Mouse (Mus musculus) G1E-ER4 (cell line): Measurements from ENCODE around the gene Actl6b. TPM values are rescaled to one million over a fixed set of nuclear protein-coding genes. Genes with fewer than 3 reads are reported as not detected.

Source experiments
- GATA1 ChIP-seq: IDR thresholded peaks from one replicate; pipeline ENCODE4 v1.8.0; 2012; ENCODE audit warnings: low read length, inconsistent platforms
- polyA plus RNA-seq: library from polyadenylated mRNA; stranded (reverse); fragments of >175 nt; gene quantifications from 2 replicates; pipeline ENCODE4 v1.2.3, GENCODE M21; 2012

The Actl6b gene
- polyA plus RNA-seq, 1 experiment, result not detected

DNA sequence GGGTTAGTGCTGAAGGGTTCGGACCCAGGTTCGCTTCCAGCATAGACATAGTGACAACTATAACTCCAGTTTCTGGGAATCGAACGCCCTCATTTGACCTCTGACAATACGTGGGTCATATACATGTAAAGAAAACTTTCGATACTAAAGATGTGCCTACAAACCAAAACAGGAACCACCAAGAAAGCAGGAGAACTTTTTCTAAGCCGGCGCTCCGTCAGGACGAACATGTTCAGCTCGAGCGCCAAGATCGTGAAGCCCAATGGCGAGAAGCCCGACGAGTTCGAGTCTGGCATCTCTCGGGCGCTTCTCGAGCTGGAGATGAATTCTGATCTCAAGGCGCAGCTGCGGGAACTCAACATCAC lies 48.0 kb downstream of the Actl6b start:
- no peak for TF ChIP-seq GATA1

DNA sequence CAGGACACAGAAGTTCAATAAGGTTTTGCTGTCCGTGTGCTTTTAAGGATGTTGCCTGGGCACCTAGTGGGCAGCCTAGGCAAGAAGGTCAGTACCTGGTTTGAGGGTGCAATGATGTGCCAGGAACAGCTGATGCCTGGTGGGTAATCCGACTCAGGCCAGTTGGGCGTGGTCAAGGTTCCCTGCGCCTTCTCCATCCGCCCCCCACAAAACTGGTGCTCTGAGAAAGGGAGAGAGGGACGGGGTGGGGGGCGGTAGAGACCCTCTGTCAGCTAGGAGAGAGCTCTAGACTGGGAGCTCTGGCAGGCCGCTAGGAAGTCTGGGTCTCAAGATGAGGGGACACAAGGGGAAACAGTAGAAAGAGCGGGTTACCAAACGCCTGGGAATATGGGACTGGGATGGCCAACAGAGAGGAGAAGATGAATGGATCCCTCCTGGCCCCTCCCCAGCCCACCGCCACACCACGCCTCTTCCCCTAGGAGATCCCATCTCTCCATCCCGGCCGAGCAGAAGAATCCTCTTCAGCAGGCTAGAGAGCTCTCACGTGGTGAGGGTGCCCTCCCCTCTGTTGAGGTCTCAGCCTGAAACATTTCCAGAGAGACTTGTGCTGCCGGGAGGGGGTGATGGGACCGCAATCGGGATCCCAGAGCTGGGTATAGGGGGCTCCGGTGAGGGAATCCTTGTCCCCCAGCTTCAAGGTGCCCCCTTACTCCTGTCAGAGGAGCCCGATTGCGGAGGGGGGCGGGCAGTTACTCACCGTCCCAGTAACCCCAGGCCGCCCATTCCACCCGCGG lies 54.7 kb downstream of the Actl6b start:
- no peak for TF ChIP-seq GATA1

DNA sequence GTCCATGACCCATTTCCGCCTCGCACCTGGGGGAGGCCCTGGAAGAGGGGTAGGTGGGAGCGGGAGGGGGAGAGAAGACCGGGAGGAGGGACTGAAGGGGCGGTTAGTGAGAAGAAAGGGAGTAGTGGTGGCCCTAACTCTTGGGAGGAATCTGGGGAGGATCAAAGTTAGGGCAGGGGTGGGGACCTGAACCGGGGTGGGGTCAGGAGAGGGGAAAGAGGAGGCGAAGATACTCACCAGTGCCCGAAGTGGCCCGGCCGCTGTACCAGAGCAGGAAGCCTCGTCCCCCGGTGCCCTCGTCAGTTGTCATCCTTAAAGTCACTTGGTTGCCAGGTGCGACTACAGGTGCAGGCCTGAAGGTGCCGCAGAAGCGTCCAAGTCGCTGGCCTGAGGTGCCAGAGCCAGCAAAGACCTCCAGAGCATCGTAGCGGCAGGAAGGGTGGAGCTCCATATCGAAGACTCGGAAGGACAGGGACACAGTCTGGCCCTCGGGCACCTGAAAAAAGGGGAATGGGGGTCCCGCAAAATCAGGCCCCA lies 55.4 kb downstream of the Actl6b start:
- TF ChIP-seq GATA1, result no peak

DNA sequence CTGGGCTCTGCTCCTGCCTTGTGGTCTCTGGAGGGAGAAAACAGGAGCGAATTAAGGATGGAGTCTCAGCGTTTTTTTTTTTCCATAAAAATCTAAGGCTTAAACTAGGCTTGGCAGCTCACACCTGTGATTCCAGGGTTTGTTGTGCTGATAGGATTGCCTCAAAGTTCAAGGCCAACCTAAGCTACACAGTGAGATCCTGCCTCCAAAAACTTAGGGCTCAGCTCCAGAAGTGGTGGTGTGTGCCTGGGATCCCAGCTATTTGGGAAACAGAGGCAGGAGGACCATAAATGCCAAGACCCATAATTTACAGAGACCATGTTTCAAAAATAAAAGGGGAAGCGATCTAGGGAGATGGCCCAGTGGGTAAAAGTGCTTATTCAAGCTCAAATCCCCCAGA lies 56.0 kb downstream of the Actl6b start:
- no peak for TF ChIP-seq GATA1

DNA sequence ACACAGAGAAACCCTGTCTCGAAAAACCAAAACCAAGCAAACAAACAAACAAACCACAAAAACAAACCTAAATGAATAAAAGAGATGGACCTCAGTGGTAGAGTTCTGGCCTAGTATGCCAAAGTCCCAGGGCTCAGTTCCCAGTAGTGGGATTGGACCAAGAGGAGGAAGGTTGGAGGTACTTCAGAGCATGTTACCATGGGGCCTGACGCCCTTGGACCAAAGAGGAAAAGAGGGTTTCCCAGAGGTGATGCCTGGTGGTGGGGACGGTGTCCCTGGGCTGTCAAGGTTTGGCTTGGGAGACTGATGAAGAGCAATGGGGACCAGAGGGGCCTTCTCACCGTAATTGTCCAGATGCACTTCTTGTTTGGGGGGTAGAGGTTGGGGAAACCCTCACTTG lies 56.7 kb downstream of the Actl6b start:
- TF ChIP-seq GATA1, result no peak

DNA sequence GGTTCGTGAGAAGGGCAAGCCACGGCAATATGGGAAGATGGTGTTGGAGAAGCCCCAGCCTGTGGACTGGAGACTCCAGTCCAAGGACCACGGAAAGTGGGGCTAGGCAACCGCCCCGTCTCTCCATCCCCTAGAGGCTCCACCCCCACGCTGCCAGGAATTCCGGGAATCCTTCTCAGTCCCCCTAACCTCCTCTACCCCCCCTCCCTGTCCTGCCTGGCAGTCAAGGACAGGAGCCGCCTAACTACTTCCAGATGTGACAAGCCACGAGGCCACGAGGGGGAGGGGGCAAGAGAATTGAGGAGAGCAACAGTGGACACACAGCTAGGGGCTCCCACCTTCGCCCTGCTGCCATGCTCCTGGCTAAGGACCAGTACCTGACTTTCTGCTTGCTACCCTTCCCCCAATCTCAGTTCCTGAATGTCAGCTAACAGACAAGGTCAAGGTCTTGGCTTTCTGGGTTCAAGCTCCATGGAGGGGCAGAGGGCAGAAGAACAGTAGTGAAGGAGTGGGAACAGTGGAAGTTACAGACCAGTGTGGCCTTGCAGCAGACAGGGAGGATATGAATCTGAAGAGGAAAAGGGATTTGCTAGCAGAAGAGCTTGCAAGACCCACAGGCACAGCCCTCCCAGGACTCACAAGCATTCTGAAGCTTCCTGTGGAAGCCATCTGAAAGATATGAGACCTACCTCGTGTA lies 57.4 kb downstream of the Actl6b start:
- no peak for TF ChIP-seq GATA1

DNA sequence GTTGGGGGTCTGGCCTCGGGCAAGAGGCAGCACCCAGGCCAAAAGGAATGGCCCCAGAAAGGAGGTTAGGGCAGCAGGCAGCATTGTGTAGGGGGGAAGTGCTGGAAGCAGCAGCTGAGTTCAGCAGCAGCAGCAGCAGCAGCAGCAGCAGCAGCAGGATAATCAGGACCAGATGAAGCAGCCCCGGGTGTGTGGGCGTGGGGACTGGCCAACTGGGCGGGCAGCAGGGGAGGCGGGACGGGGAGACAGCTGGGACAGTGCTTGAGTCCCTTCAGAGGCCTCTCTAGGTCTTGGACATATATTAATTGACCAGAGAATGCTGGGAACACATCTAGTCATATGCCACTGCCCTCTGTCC lies 57.9 kb downstream of the Actl6b start:
- no peak for TF ChIP-seq GATA1

DNA sequence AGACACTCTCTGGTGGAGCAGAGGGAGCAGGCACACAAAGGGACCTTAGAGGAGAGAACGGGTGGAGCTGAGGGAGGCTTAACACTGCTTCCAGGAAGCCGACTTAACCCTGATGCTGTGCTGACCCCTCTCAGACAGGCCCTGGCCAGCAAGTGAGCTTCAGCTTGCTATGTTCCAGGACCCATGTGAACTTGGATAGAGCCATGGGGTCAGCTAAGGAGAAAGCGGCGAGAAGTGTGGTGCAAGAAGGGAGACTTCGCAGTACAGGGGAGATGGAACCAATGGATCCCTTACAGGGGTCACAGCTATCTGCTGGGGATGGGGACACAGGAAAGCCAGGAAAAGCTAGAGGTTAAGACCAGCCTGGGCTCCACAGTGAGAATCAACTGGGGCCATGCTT lies 59.8 kb downstream of the Actl6b start:
- TF ChIP-seq GATA1, result no peak

DNA sequence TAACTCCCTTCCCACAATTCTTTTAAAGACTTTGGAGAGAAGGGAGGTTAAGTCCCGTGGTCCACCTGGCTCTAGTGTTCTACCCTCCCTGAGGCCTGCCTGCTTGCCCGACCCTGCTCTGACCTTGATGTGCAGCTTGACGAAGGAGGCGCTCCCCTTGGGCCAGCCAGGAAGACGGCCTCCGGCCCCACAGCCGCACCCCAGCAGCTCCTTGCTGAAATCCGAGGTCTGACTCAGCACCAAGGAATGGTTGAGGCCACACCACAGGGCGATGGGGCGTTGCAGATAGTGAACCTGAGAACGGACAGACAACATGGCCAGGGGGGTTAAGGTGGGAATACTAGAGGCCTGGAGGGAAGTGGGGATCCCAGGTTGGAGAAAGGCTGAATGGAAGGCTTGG lies 60.2 kb downstream of the Actl6b start, which contains the start of gene Pcolce:
Gene Pcolce, minus strand, starts transcription at position 235 of the 400 bp plus-strand sequence.
- TF ChIP-seq GATA1, result no peak

DNA sequence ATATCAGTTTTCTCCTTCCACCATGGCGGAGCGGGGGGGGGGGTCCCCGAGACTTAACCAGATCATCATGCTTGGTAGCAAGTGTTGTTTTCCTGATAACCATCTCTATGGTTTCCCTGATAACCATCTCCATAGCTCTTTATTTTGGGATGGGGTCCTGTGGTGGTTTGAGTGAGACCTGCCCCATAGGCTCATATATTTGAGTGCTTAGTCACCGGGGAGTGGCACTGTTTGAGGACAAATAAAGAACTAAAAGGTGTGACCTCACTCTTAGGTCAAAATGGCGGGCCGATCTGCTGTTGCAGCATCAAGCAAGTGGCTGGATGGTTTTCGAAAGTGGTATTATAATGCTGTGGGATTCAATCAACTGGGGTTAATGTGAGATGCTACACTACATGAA lies 62.0 kb downstream of the Actl6b start:
- TF ChIP-seq GATA1, result no peak

Other genes with a start within 250 kb of the Actl6b start
- gene Srrt, start 245.8 kb upstream of the Actl6b start, polyA plus RNA-seq, result 407 and 412 TPM in 2 replicates
- 44.6 and 59.3 TPM in 2 replicates for gene Trip6, start 239.1 kb upstream of the Actl6b start, polyA plus RNA-seq
- 0.44 and 0.82 TPM in 2 replicates for gene Slc12a9, start 219.9 kb upstream of the Actl6b start, polyA plus RNA-seq
- gene Ephb4, start 203.4 kb upstream of the Actl6b start, polyA plus RNA-seq, result not detected in 2 replicates
- gene Zan, start 76.5 kb upstream of the Actl6b start, polyA plus RNA-seq, result not detected in 2 replicates
- gene Pop7, start 51.0 kb upstream of the Actl6b start, polyA plus RNA-seq, result 63.3 and 81.3 TPM in 2 replicates
- 40.9 and 54.1 TPM in 2 replicates for gene Gigyf1, start 35.0 kb upstream of the Actl6b start, polyA plus RNA-seq
- gene Epo, start 20.3 kb upstream of the Actl6b start, polyA plus RNA-seq, result not detected in 2 replicates
- gene Gnb2, start 20.0 kb upstream of the Actl6b start, polyA plus RNA-seq, result 425 and 439 TPM in 2 replicates
- 80.4 and 98.8 TPM in 2 replicates for gene Tfr2, start 16.3 kb downstream of the Actl6b start, polyA plus RNA-seq
- 308 and 395 TPM in 2 replicates for gene Mospd3, start 47.5 kb downstream of the Actl6b start, polyA plus RNA-seq
- 0.11 and 0.23 TPM in 2 replicates for gene Pcolce, start 60.3 kb downstream of the Actl6b start, polyA plus RNA-seq
- 0.05 TPM in 1 of 2 replicates, not detected in the other for gene Fbxo24, start 75.5 kb downstream of the Actl6b start, polyA plus RNA-seq
- gene Lrch4, start 75.6 kb downstream of the Actl6b start, polyA plus RNA-seq, result 176 and 198 TPM in 2 replicates
- 8.9 and 10.7 TPM in 2 replicates for gene Gm20605, start 75.7 kb downstream of the Actl6b start, polyA plus RNA-seq
- gene Sap25, start 87.8 kb downstream of the Actl6b start, polyA plus RNA-seq, result 28.9 and 39.0 TPM in 2 replicates
- 0.04 TPM in 2 replicates for gene Irs3, start 92.2 kb downstream of the Actl6b start, polyA plus RNA-seq
- 108 and 112 TPM in 2 replicates for gene Agfg2, start 131.2 kb downstream of the Actl6b start, polyA plus RNA-seq
- 0.76 and 1.4 TPM in 2 replicates for gene Nyap1, start 188.1 kb downstream of the Actl6b start, polyA plus RNA-seq
- 440 and 451 TPM in 2 replicates for gene Tsc22d4, start 192.2 kb downstream of the Actl6b start, polyA plus RNA-seq
- gene Ppp1r35, start 225.3 kb downstream of the Actl6b start, polyA plus RNA-seq, result 111 and 138 TPM in 2 replicates
- gene Mepce, start 234.1 kb downstream of the Actl6b start, polyA plus RNA-seq, result 154 and 190 TPM in 2 replicates
- gene Zcwpw1, start 234.3 kb downstream of the Actl6b start, polyA plus RNA-seq, result 0.21 and 0.46 TPM in 2 replicates